In the genomic region with DNA sequence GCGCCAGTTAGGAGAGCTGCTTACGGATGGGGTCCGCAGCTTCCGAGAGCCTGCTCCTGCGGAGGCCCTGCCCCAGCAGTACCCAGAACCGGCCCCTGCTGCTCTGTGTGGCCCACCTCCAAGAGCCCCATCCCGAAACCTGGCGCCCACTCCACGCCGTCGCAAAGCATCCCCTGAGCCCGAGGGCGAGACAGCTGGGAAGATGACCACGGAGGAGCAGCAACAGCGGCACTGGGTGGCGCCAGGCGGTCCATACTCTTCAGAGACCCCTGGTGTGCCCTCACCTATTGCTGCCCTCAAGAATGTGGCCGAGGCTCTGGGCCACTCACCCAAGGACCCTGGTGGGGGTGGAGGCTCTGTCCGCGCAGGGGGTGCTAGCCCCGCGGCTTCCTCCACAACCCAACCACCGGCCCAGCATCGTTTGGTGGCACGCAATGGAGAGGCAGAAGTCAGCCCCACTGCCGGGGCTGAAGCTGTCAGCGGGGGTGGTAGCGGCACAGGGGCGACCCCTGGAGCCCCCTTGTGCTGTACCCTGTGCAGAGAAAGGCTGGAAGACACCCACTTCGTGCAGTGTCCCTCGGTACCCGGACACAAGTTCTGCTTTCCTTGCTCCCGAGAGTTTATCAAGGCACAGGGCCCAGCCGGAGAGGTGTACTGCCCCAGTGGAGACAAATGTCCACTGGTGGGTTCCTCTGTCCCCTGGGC, we compare ENCODE assay signal across 9 mouse cellular contexts. TPM values are rescaled to one million over a fixed set of nuclear protein-coding genes. Genes with fewer than 3 reads are reported as not detected.
DNase-seq lines count a peak whose midpoint lies in the region; ATAC-seq and TF ChIP-seq lines count a peak whose summit lies in the region.
"Had no signal": no experiment of that assay in that cellular context is flagged by ENCODE, and none has a peak within 500 bp of the region (broad histone marks: within the 10 kb centered on the region; RNA-seq: fewer than 3 reads in every experiment).

No protein-coding gene starts in this region.

- WGBS in forebrain, embryonic 16.5 days: 81% methylated on average over 34 of the region's 34 CpGs
- WGBS in liver, embryonic 16.5 days (ENCODE audit: insufficient replicate concordance): 72% methylated on average over 34 of the region's 34 CpGs

- no peak for ATAC-seq in erythroblast, adult 5-6 weeks (replicated peaks; ENCODE audit: low FRiP score, poor library complexity, severe bottlenecking)
- no peak for ATAC-seq in forebrain, embryonic 16.5 days
- ATAC-seq in liver, embryonic 16.5 days (ENCODE audit: low read depth): no peak

- peaks cover 4% of the 10 kb centered on the region for H3K9me3 ChIP-seq in erythroblast, embryonic 14.5 days (ENCODE audit: control insufficient read depth, low read length)
- H3K9me3 ChIP-seq in ES-Bruce4 (replicated peaks; ENCODE audit: control insufficient read depth, insufficient read depth, low read length, poor library complexity, severe bottlenecking): no peaks in the 10 kb centered on the region
- no peaks in the 10 kb centered on the region for H3K9me3 ChIP-seq in forebrain, embryonic 16.5 days (ENCODE audit: control insufficient read depth, low read length)
- no peaks in the 10 kb centered on the region for H3K9me3 ChIP-seq in liver, embryonic 16.5 days (replicated peaks; ENCODE audit: control insufficient read depth, low read length)

- no peak for TF ChIP-seq CTCF in ES-Bruce4 (IDR thresholded peaks at IDR 0.05; ENCODE audit: low read depth, low read length)

- H3K4me3 ChIP-seq in erythroblast, embryonic 14.5 days (replicated peaks): peak overlapping the region; percentile 84
- peak overlapping the region; percentile 82 for H3K4me3 ChIP-seq in ES-Bruce4 (ENCODE audit: low read depth, low read length)
- H3K4me3 ChIP-seq in forebrain, embryonic 16.5 days (replicated peaks; ENCODE audit: low read length): no peak overlapping the region
- peak overlapping the region; percentile 84 for H3K4me3 ChIP-seq in liver, embryonic 16.5 days (ENCODE audit: low read depth, low read length)

- peaks cover 27% of the 10 kb centered on the region for H3K36me3 ChIP-seq in erythroblast, embryonic 14.5 days (ENCODE audit: control insufficient read depth)
- peaks cover 5% of the 10 kb centered on the region; the same call in 1 of the 2 replicates for H3K36me3 ChIP-seq in ES-Bruce4 (ENCODE audit: control insufficient read depth, insufficient read depth, low read length, poor library complexity, severe bottlenecking)
- H3K36me3 ChIP-seq in forebrain, embryonic 16.5 days (ENCODE audit: control insufficient read depth, insufficient read depth): peaks cover 9% of the 10 kb centered on the region
- H3K36me3 ChIP-seq in liver, embryonic 16.5 days (ENCODE audit: control insufficient read depth, insufficient read depth): peaks cover 5% of the 10 kb centered on the region

- H3K4me2 ChIP-seq in forebrain, embryonic 16.5 days (ENCODE audit: low read length): peak overlapping the region; percentile 87
- peak overlapping the region; percentile 99 for H3K4me2 ChIP-seq in liver, embryonic 16.5 days (ENCODE audit: low read depth, low read length)

- peaks cover 65% of the 10 kb centered on the region for H3K4me1 ChIP-seq in erythroblast, embryonic 14.5 days (ENCODE audit: control insufficient read depth)
- H3K4me1 ChIP-seq in ES-Bruce4 (ENCODE audit: control insufficient read depth, insufficient read depth, low read length): no peaks in the 10 kb centered on the region
- peaks cover 40% of the 10 kb centered on the region for H3K4me1 ChIP-seq in forebrain, embryonic 16.5 days (replicated peaks; ENCODE audit: control insufficient read depth, insufficient read depth, low read length)
- H3K4me1 ChIP-seq in liver, embryonic 16.5 days (ENCODE audit: control insufficient read depth, low read depth, low read length): peaks cover 57% of the 10 kb centered on the region

- H3K27me3 ChIP-seq in erythroblast, embryonic 14.5 days (ENCODE audit: control insufficient read depth): no peaks in the 10 kb centered on the region
- no peaks in the 10 kb centered on the region for H3K27me3 ChIP-seq in ES-Bruce4 (ENCODE audit: control insufficient read depth, insufficient read depth, low read length, poor library complexity, severe bottlenecking)
- H3K27me3 ChIP-seq in forebrain, embryonic 16.5 days (replicated peaks; ENCODE audit: control insufficient read depth, insufficient read depth, low read length): no peaks in the 10 kb centered on the region
- no peaks in the 10 kb centered on the region for H3K27me3 ChIP-seq in liver, embryonic 16.5 days (ENCODE audit: control insufficient read depth, insufficient read depth, low read depth, low read length)

- H3K27ac ChIP-seq in ES-Bruce4 (ENCODE audit: insufficient read depth, low read length): no peak overlapping the region
- no peak overlapping the region for H3K27ac ChIP-seq in forebrain, embryonic 16.5 days (ENCODE audit: low read length)
- H3K27ac ChIP-seq in liver, embryonic 16.5 days (ENCODE audit: low read length): no peak overlapping the region

- peak overlapping the region; percentile 90 for H3K9ac ChIP-seq in ES-Bruce4 (ENCODE audit: low read depth, poor library complexity, severe bottlenecking)
- no peak overlapping the region; the same call in 1 of the 2 replicates for H3K9ac ChIP-seq in forebrain, embryonic 16.5 days (replicated peaks; ENCODE audit: low read depth, low read length)
- H3K9ac ChIP-seq in liver, embryonic 16.5 days (ENCODE audit: low read depth, low read length): 0 out of 2 replicates have a peak overlapping the region, but pooled peaks have one; percentile 6

- DNase-seq in layer of hippocampus, adult 9-10 months (ENCODE audit: low spot score): no peak
- DNase-seq in spleen, postnatal 36 days (ENCODE audit: low spot score in 2 of 2): no peak
- no peak for DNase-seq in frontal cortex, postnatal 36 days (ENCODE audit: low spot score in 2 of 2)

- no peak for TF ChIP-seq EP300 in ES-Bruce4 (IDR thresholded peaks at IDR 0.05; ENCODE audit: insufficient read depth, low read depth, low read length)

- TF ChIP-seq POLR2A in ES-Bruce4 (IDR thresholded peaks at IDR 0.05; ENCODE audit: insufficient read depth, low read length): no peak

RNA-seq across cellular contexts. Expression of a gene that starts 1.7 kb away (rescaled TPM):
- 5.0 and 5.5 TPM in 2 replicates for polyA plus RNA-seq in erythroblast, embryonic 14.5 days (2012)
- 5.6 and 7.3 TPM in 2 replicates for total RNA-seq in erythroblast, adult 5-6 weeks (2015; ENCODE audit: low replicate concordance)
- total RNA-seq in erythroblast, adult 5-6 weeks (2017; ENCODE audit: low replicate concordance): 0.77 and 3.9 TPM in 2 replicates
- 16.2 and 20.9 TPM in 2 replicates for polyA plus RNA-seq in ES-Bruce4 (2011; ENCODE audit: insufficient read depth, insufficient read length, low read depth, missing spikeins)
- 28.0 and 30.4 TPM in 2 replicates for polyA plus RNA-seq in forebrain, embryonic 16.5 days (2015; fragmentation: Nextera tagmentation; extraction: Ambion mirVana)
- 6.4 and 6.6 TPM in 2 replicates for polyA plus RNA-seq in liver, embryonic 16.5 days (2015; fragmentation: Nextera tagmentation; extraction: Ambion mirVana)

RNA-seq across cellular contexts. Expression of a gene that starts 14.5 kb away (rescaled TPM):
- 0.02 TPM in 1 of 2 replicates, not detected in the other for polyA plus RNA-seq in erythroblast, embryonic 14.5 days (2012)
- total RNA-seq in erythroblast, adult 5-6 weeks (2015; ENCODE audit: low replicate concordance): not detected in 2 replicates
- 0.43 TPM in 1 of 2 replicates, not detected in the other for total RNA-seq in erythroblast, adult 5-6 weeks (2017; ENCODE audit: low replicate concordance)
- polyA plus RNA-seq in ES-Bruce4 (2011; ENCODE audit: insufficient read depth, insufficient read length, low read depth, missing spikeins): 4.0 and 5.5 TPM in 2 replicates
- polyA plus RNA-seq in forebrain, embryonic 16.5 days (2015; fragmentation: Nextera tagmentation; extraction: Ambion mirVana): 3.1 and 3.6 TPM in 2 replicates
- 0.12 and 0.48 TPM in 2 replicates for polyA plus RNA-seq in liver, embryonic 16.5 days (2015; fragmentation: Nextera tagmentation; extraction: Ambion mirVana)

RNA-seq across cellular contexts. Expression of a gene that starts 17.8 kb away (rescaled TPM):
- polyA plus RNA-seq in erythroblast, embryonic 14.5 days (2012): 0.05 and 0.07 TPM in 2 replicates
- not detected in 2 replicates for total RNA-seq in erythroblast, adult 5-6 weeks (2015; ENCODE audit: low replicate concordance)
- not detected in 2 replicates for total RNA-seq in erythroblast, adult 5-6 weeks (2017; ENCODE audit: low replicate concordance)
- 2.5 and 2.6 TPM in 2 replicates for polyA plus RNA-seq in ES-Bruce4 (2011; ENCODE audit: insufficient read depth, insufficient read length, low read depth, missing spikeins)
- not detected in 2 replicates for polyA plus RNA-seq in forebrain, embryonic 16.5 days (2015; fragmentation: Nextera tagmentation; extraction: Ambion mirVana)
- polyA plus RNA-seq in liver, embryonic 16.5 days (2015; fragmentation: Nextera tagmentation; extraction: Ambion mirVana): 60.8 and 63.7 TPM in 2 replicates
- total RNA-seq: left cerebral cortex, postnatal 25 days had no signal

RNA-seq across cellular contexts. Expression of a gene that starts 18.4 kb away (rescaled TPM):
- not detected in 2 replicates for polyA plus RNA-seq in erythroblast, embryonic 14.5 days (2012)
- not detected in 2 replicates for total RNA-seq in erythroblast, adult 5-6 weeks (2015; ENCODE audit: low replicate concordance)
- not detected in 2 replicates for total RNA-seq in erythroblast, adult 5-6 weeks (2017; ENCODE audit: low replicate concordance)
- not detected in 2 replicates for polyA plus RNA-seq in ES-Bruce4 (2011; ENCODE audit: insufficient read depth, insufficient read length, low read depth, missing spikeins)
- polyA plus RNA-seq in forebrain, embryonic 16.5 days (2015; fragmentation: Nextera tagmentation; extraction: Ambion mirVana): 0.46 and 0.91 TPM in 2 replicates
- not detected in 2 replicates for polyA plus RNA-seq in liver, embryonic 16.5 days (2015; fragmentation: Nextera tagmentation; extraction: Ambion mirVana)

RNA-seq across cellular contexts. Expression of a gene that starts 18.6 kb away (rescaled TPM):
- 21.6 and 22.6 TPM in 2 replicates for polyA plus RNA-seq in erythroblast, embryonic 14.5 days (2012)
- total RNA-seq in erythroblast, adult 5-6 weeks (2015; ENCODE audit: low replicate concordance): 15.2 and 35.9 TPM in 2 replicates
- total RNA-seq in erythroblast, adult 5-6 weeks (2017; ENCODE audit: low replicate concordance): 7.8 and 21.0 TPM in 2 replicates
- polyA plus RNA-seq in ES-Bruce4 (2011; ENCODE audit: insufficient read depth, insufficient read length, low read depth, missing spikeins): 102 and 119 TPM in 2 replicates
- polyA plus RNA-seq in forebrain, embryonic 16.5 days (2015; fragmentation: Nextera tagmentation; extraction: Ambion mirVana): 34.4 and 34.7 TPM in 2 replicates
- polyA plus RNA-seq in liver, embryonic 16.5 days (2015; fragmentation: Nextera tagmentation; extraction: Ambion mirVana): 13.8 TPM in 2 replicates

Comparison
In these comparisons a context has a peak if more than half of its experiments do, and no peak if none do; other contexts are left out.
1. RNA of a gene that starts 17.8 kb away (polyA plus RNA-seq): 60.8 to 63.7 TPM in liver, embryonic 16.5 days; 2.5 to 2.6 TPM in ES-Bruce4, 0.05 to 0.07 TPM in erythroblast, embryonic 14.5 days and not detected in forebrain, embryonic 16.5 days; every median in the first group is over 10 times any median in the second.